Mouse (Mus musculus) bone marrow, adult 2 months (tissue): ENCODE data around the gene Gm11077. TPM values are rescaled to one million over a fixed set of nuclear protein-coding genes. Genes with fewer than 3 reads are reported as not detected.

Experiments
- H3K27ac ChIP-seq: fragments of 200-500 bp; 2 replicates; pipeline ENCODE4 v1.5.1; 2012; ENCODE audit warnings: low read depth, mild to moderate bottlenecking, control low read depth, inconsistent platforms, low read length; ENCODE audit not compliant: control insufficient read depth, poor library complexity, insufficient read depth
- H3K4me1 ChIP-seq: fragments of 200-500 bp; 2 replicates; pipeline ENCODE4 v1.6.1; 2011; ENCODE audit warnings: low read length; ENCODE audit not compliant: control insufficient read depth, insufficient read depth
- H3K4me3 ChIP-seq: fragments of 200-500 bp; replicated peaks from 2 replicates; pipeline ENCODE3; 2011; ENCODE audit warnings: mild to moderate bottlenecking, low read depth, low read length, control low read depth; ENCODE audit not compliant: control insufficient read depth
- CTCF ChIP-seq: fragments of 200-500 bp; IDR thresholded peaks from 2 replicates; pipeline ENCODE4 v1.5.1; 2011; ENCODE audit warnings: low read length, control low read depth; ENCODE audit not compliant: control insufficient read depth, insufficient read depth
- POLR2A ChIP-seq: fragments of 200-500 bp; IDR thresholded peaks from 2 replicates; pipeline ENCODE4 v1.6.1; 2011; ENCODE audit warnings: low read depth, mild to moderate bottlenecking, control low read depth, low read length, borderline replicate concordance; ENCODE audit not compliant: control insufficient read depth
- WGBS: fragments of 180-500 bp; shearing (Covaris S2); methylation state at CpG from one replicate; pipeline ENCODE4 v1.1.7; 2018; 5-methylcytosine and 5-hydroxymethylcytosine counted together
- polyA plus RNA-seq: library from polyadenylated mRNA; stranded (reverse); fragments of >200 nt; gene quantifications from 2 replicates; pipeline ENCODE4 v1.2.4, GENCODE M21; 2011; ENCODE audit warnings: low replicate concordance; ENCODE audit not compliant: missing spikeins, insufficient read depth, insufficient read length

Gm11077 gene
- polyA plus RNA-seq, 1 experiment = not detected

DNA sequence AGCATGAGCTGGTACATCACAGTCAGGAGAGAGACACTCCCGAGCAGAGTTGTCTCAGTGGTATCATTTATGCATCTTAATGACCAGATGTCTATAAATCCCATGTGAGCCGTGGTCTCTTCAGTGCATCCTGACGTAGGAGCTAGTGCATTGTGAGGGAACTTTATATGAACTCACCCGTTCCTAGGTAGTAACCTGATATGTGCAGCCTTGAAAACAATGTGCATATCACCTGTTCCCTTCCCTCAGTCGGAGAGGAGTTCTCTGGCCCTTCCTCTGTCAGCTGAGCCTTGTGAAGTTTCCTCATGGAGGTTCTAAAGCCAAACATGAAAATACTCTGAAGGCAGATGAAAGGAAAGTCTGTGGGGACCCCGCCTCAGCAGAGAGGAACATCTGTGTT, 27.8 kb upstream of the Gm11077 start:
- WGBS = 83% methylated on average over 6 of the region's 6 CpGs
- no peaks in the 10 kb centered on the region for H3K4me1 ChIP-seq
- TF ChIP-seq CTCF (no peak), POLR2A (no peak)
- H3K27ac ChIP-seq = no peak overlapping the region
- H3K4me3 ChIP-seq = no peak overlapping the region

- WGBS = 84% methylated on average over 10 of the region's 10 CpGs
- Histone ChIP-seq H3K4me1 (no peaks in the 10 kb centered on the region; the same call in 1 of the 2 replicates), H3K4me3 (no peak overlapping the region), H3K27ac (no peak overlapping the region)
- TF ChIP-seq CTCF (no peak), POLR2A (no peak)
These were observed 24.0 kb upstream of the Gm11077 start for GRCm38 (mm10) chr6:140705132-140705531.

- 89% methylated on average over 5 of the region's 5 CpGs for WGBS
- H3K4me3 ChIP-seq = no peak overlapping the region
- no peak overlapping the region for H3K27ac ChIP-seq
- TF ChIP-seq POLR2A = no peak
- TF ChIP-seq CTCF = no peak
- H3K4me1 ChIP-seq = no peaks in the 10 kb centered on the region; the same call in 1 of the 2 replicates
These were observed 23.0 kb upstream of the Gm11077 start for GRCm38 (mm10) chr6:140706056-140706455.

- Histone ChIP-seq H3K4me3 (no peak overlapping the region), H3K27ac (no peak overlapping the region), H3K4me1 (no peaks in the 10 kb centered on the region; the same call in 1 of the 2 replicates)
- WGBS = 17% methylated on average over 10 of the region's 10 CpGs
- TF ChIP-seq CTCF (no peak), POLR2A (no peak)
These were observed 21.0 kb upstream of the Gm11077 start for GRCm38 (mm10) chr6:140708059-140708458.

GRCm38 (mm10) chr6:140709415-140710107, 19.5 kb upstream of the Gm11077 start:
- Histone ChIP-seq H3K4me3 (no peak overlapping the region), H3K27ac (no peak overlapping the region), H3K4me1 (no peaks in the 10 kb centered on the region; the same call in 1 of the 2 replicates)
- no peak for TF ChIP-seq POLR2A
- TF ChIP-seq CTCF = no peak
- 82% methylated on average over 6 of the region's 6 CpGs for WGBS

DNA sequence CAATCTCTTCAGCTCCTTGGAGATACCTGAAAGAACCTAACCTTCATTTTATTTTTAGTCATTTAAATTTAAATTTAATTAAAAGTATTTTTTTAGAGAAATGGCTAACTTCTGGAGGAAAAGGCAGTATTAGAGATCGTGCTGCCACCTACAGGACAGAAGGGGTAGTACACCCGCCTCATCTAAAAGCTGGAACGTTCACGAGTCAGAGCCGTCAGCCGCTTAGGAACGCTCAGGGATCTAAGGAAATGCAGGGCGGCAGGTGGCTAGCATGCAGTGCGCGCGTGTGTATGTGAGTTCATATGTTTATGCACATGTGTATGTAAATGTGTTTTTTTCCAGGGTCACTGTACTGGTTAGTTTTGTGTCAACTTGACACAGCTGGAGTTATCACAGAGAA, 16.3 kb upstream of the Gm11077 start:
- no peak overlapping the region for H3K27ac ChIP-seq
- TF ChIP-seq POLR2A (no peak), CTCF (peak; percentile 64)
- no peak overlapping the region for H3K4me3 ChIP-seq
- 6% methylated on average over 11 of the region's 11 CpGs for WGBS
- no peaks in the 10 kb centered on the region; the same call in 1 of the 2 replicates for H3K4me1 ChIP-seq

DNA sequence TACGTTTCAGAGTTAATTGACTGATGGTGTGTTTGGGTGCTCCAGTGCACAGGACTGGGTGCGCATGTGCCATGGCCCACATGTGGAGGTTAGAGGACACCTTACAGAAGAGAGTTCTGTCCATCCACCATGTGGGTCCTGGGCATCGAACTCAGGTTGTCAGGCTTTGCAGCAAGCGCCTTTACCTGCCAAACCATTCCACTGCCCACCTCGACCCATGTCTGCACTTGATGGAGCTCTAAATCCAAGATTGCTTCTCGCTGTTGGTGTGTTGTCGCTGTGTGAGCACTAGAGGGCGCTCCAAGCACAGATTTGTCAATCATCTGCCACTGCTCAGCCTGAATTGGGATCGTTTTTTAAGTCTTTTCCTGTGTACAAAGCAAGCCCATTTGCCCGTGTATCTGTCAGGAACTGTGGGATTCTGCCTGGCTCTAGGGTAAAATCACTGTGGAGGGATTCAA, 14.1 kb upstream of the Gm11077 start:
- no peak overlapping the region for H3K4me3 ChIP-seq
- no peaks in the 10 kb centered on the region for H3K4me1 ChIP-seq
- TF ChIP-seq CTCF (peak; percentile 85), POLR2A (no peak)
- 16% methylated on average over 10 of the region's 10 CpGs for WGBS
- no peak overlapping the region for H3K27ac ChIP-seq

GRCm38 (mm10) chr6:140722058-140722457, 7.0 kb upstream of the Gm11077 start:
- 59% methylated on average over 10 of the region's 10 CpGs for WGBS
- Histone ChIP-seq H3K4me1 (no peaks in the 10 kb centered on the region; the same call in 1 of the 2 replicates), H3K4me3 (no peak overlapping the region), H3K27ac (no peak overlapping the region)
- TF ChIP-seq POLR2A = no peak
- no peak for TF ChIP-seq CTCF

GRCm38 (mm10) chr6:140730669-140731401, 1.8 kb downstream of the Gm11077 start:
- TF ChIP-seq CTCF = no peak
- H3K27ac ChIP-seq = no peak overlapping the region
- H3K4me1 ChIP-seq = no peaks in the 10 kb centered on the region; the same call in 1 of the 2 replicates
- no peak overlapping the region for H3K4me3 ChIP-seq
- WGBS = 69% methylated on average over 6 of the region's 6 CpGs
